ENCODE assay signal across 30 mouse cellular contexts in genomic region chr7:83778516-83778915, GRCm38 (mm10). TPM values are rescaled to one million over a fixed set of nuclear protein-coding genes. Genes with fewer than 3 reads are reported as not detected.
"Had no signal": no experiment of that assay in that cellular context is flagged by ENCODE, and none has a peak within 500 bp of the region (broad histone marks: within the 10 kb centered on the region; RNA-seq: fewer than 3 reads in every experiment).

No protein-coding gene starts in this region.

- ATAC-seq: hindbrain, embryonic 16.5 days; inflammation-experienced regulatory T-cells, adult 6 months; intestine, embryonic 15.5 days; intestine, postnatal 0 days; liver, embryonic 12.5 days had no signal

- H3K9me3 ChIP-seq: heart, embryonic 10.5 days; heart, embryonic 12.5 days; hindbrain, embryonic 13.5 days; intestine, embryonic 15.5 days; limb, embryonic 15.5 days; liver, embryonic 12.5 days had no signal

- H3K9ac ChIP-seq: heart, embryonic 12.5 days; hindbrain, embryonic 13.5 days; intestine, embryonic 15.5 days; limb, embryonic 12.5 days; limb, embryonic 15.5 days; liver, embryonic 12.5 days; liver, embryonic 14.5 days had no signal

- H3K4me1 ChIP-seq: heart, embryonic 10.5 days; hindbrain, embryonic 13.5 days; intestine, embryonic 15.5 days; liver, embryonic 12.5 days had no signal

- H3K27me3 ChIP-seq: intestine, embryonic 15.5 days; limb, embryonic 12.5 days; limb, embryonic 15.5 days; liver, embryonic 12.5 days had no signal

- H3K27ac ChIP-seq: gastrocnemius, adult 2 months; heart, embryonic 10.5 days; hindbrain, embryonic 13.5 days; intestine, embryonic 15.5 days; layer of hippocampus, adult 2 months; left cerebral cortex, adult 2 months; limb, embryonic 12.5 days; limb, embryonic 15.5 days; liver, embryonic 12.5 days; liver, embryonic 14.5 days had no signal

- H3K4me3 ChIP-seq: gastrocnemius, adult 2 months; heart, embryonic 10.5 days; heart, embryonic 12.5 days; hindbrain, embryonic 13.5 days; intestine, embryonic 15.5 days; layer of hippocampus, adult 2 months; left cerebral cortex, adult 2 months; limb, embryonic 12.5 days; limb, embryonic 15.5 days; liver, embryonic 12.5 days had no signal

- DNase-seq: gastrocnemius, adult 2 months; gastrocnemius, postnatal 10 days; gastrocnemius, postnatal 25 days; heart, postnatal 10 days; heart, postnatal 4 days; kidney, adult 18-20 months; kidney, adult 8-10 months; kidney, postnatal 10 days; kidney, postnatal 25 days; kidney, postnatal 4 days had no signal

- H3K4me2 ChIP-seq: heart, embryonic 12.5 days; hindbrain, embryonic 13.5 days; intestine, embryonic 15.5 days; limb, embryonic 12.5 days; limb, embryonic 15.5 days; liver, embryonic 12.5 days had no signal

- H3K36me3 ChIP-seq: heart, embryonic 10.5 days; heart, embryonic 12.5 days; hindbrain, embryonic 13.5 days; intestine, embryonic 15.5 days; limb, embryonic 12.5 days; limb, embryonic 15.5 days; liver, embryonic 12.5 days had no signal

RNA-seq across cellular contexts. Expression of gene Cfap161, which starts 16.2 kb away (rescaled TPM):
- total RNA-seq: gastrocnemius, adult 2 months; gastrocnemius, postnatal 10 days; gastrocnemius, postnatal 25 days; gastrocnemius, postnatal 4 days; granulocyte monocyte progenitor cell, adult 5-6 weeks; heart, adult 8-10 months; heart, postnatal 10 days; heart, postnatal 25 days; liver, adult 2 months had no signal
- polyA plus RNA-seq: inflammation-experienced regulatory T-cells, adult 6 months; intestine, postnatal 0 days; kidney, embryonic 14.5 days; liver, adult 2 months; liver, embryonic 12.5 days; liver, embryonic 16.5 days had no signal
